Mouse (Mus musculus) natural killer cell, adult 2 months (primary cell): ENCODE measurements around the gene Atp1a1.

ENCODE experiments used
- DNase-seq, 2 experiments: peaks; one replicate each; pipeline ENCODE4 v3.0.0; 2022; ENCODE audit warnings: low spot score in 2 of 2

The Atp1a1 gene

DNA sequence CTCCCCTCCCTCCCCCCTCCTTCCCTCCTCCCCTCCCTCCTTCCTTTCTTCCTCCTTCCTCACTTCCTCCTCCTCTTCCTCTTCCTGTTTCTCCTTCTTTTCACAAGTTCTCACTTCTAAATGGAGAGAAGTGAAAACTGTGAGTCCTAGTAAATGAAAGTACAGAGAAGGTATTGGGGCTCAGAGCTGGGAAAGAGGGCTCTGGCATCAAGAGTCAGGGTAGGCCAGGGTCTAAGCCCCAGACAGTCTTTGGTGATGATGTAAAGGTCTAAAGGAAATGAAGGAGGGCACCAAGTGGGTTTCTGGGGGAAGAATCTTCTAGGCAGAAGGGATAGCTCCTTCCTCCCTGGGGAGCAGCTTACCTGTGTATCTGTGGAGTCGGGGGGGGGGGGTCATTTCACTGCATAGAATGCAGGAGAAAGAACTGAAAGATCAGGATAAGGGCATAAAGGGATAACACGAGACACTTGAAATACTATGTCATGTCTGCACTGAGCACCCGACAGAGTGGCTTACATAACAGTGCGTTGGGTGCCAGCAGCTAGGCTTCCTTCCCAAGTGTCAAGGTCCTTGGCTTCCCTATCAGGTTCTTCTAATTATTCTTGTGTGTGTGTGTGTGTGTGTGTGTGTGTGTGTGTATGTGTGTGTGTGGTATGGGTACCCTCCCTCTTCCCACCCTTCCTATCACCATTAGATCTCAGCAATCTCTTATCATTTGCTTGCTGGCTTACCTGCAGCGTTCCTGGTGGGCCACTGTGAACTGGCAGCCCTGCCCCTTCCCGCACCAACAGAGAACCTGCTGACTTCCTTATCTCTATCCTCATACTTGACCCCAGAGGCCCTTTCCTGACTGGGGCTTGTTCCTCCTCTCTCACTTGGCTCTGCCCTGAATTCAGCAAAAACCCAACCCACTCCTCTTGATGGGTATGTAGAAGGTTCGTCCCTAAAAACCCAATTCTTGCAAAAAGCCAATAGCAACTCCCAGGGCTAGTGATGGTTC is 51.6 kb downstream of the Atp1a1 start:
- DNase-seq = no peak

DNA sequence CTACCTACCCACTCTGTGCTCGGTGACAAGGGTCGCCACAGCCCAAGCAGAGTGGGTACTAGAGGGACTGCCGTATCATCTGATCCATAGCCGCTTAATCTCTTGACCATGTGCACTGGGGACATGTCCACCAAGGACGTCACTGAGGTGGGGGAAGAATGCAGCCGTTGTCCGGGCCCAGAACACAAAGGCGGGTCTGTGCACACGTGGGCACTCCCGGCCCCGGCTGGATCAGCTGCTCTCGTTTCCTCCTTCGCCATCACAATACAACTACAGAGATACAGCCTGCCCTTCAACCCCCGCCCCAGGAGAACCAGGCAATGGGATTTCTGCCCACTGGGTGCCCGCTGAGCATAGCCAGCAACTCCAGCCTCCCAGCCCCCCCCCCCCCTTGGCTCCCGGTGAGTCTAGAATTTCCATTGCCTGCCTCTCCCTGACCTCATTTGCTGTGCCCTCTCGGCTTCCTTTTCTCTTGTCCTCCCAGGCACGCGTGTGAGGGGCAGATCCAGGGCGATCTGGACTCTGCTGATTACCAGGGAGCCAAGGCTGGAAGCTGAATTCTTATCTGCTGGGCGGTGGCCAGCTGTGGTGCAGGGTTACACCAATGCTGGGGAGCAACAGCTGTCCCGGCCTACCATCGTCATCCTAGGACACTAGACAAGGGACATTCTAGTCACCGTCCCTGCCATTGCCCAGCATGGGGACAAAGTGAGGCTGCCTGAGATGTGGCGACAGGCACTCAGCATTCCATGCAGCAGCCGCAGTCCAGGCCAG is 52.8 kb downstream of the Atp1a1 start:
- no peak for DNase-seq

DNA sequence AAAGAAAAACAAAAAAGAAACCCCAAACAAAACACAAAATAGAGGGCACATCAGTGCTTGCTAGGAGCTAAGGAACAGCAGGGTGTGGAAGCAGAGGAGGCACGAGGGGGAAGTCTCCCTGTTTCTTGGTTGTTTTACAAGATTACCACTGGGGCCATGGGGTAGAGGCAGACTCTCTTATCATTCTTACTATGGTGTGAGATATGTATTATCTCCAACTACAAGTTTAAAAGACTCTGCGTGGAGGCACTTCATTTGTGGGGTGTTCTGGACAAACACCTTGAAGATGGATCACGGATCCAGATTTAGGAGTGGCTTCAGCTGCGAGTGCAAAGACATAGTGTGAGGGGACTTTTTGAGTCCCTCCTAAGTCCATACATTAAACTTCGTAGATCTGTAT is 54.7 kb downstream of the Atp1a1 start:
- DNase-seq = no peak

DNA sequence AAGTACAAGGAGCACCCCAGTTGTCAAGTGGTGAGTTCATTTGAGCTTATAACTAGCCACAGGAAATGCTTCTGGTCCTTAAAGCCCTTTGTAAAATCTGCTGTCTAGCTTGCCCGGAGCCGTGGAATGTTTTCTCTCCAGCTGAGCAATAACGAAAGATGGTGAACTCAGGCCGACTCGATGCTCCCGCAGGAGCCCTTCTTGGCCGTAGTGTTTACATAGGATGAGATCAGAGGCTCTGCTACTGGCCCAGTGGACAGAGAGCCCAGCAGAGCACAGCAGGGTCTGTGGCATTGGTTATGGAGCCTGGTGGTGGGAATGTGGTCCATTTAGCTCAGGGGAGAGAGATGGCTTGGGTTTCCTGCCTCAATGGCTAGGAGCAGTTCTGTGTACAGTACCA is 60.4 kb downstream of the Atp1a1 start:
- no peak for DNase-seq

DNA sequence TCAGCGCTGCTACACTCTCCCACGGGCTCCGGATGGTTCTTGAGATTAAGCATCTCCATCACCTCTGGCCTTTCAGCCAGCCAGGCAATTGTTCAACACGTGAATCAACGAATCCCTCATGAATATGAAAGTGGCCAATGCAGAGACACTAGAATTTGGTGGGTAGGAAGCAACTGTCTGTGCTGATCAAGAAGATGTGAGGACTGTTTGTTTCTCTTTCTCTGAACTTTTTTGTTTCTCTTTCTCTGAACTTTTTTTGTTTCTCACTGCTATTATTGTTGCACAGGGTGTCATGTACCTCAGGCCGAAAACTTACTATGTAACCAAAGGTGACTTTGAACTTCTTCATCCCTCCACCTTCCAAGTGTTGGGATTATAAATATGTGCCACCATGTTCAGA is 62.9 kb downstream of the Atp1a1 start:
- DNase-seq = no peak

DNA sequence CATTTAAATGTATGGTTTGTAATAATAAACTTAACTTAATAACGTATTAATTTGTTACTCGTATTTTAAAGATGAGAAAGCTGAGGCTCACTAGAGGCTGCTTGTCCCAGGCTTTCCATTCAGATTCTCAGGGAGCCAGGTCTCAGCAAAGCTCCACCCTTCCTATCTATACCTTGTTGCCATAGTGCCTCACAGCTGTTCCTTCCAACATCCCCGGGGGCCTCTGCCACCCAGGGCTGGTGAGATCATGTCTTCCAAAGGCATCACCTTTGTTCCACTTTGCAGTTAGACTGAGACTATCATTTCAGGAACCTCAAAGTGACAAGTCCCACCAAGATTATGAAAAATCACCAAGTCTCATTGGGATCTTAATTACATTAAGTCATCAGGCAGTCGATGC is 63.9 kb downstream of the Atp1a1 start:
- no peak for DNase-seq

DNA sequence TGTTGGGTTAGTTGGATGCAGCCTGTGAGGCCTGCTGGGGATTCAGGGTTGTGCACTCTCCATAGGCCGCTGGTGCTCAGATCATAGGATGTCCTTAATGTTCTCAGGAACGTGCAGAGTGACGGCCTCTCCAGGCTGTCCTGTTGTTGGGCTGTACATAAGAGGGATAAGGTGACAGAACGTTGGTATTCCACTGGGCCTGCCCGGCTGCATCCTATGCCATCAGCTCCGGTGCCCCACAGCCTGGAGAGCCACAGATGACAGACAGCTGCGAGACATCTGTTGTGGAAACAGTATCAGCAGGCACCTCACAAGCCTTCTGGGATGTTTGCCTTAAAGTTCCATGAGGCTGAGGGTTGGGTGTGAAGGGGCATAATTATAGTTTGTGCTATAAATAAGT is 68.2 kb downstream of the Atp1a1 start:
- DNase-seq = no peak

DNA sequence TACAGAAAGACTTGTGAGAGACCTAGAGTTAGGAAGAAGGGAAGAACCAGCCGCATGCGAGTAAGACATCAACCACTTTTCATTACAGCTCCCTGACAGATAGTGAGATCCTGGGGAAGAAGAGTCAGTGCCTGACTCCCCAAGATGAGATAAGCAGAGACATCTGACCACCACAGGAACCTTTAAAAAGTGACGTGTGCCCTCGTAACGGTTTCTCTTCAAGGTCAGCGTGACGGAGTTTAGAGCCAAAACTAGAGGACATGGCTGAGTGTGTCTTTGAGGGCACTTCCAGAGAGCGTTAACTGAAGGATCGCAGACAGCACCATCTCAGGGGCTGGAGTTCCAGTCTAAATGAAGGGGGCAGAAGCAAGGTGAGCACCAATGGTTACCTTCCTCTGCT is 70.2 kb downstream of the Atp1a1 start:
- DNase-seq = no peak

DNA sequence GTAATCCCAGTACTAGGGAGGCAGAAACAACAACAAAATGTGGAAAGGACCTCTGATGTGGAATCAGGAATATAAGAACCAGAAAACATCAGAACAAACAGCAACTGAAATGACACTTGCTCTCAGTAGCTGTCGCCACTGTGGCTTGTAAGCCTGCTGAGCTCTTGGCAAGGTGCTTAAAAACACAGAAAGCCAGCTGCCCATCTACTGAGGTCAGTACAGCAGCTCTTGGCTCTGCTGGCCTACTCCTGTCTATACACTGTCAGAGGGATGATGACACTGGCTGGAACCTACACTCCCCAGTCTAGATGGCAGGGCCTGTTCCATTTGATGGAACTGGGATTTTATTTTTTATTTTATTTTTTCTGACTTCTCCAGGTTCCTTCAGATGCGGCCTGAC is 71.1 kb downstream of the Atp1a1 start:
- DNase-seq = no peak

DNA sequence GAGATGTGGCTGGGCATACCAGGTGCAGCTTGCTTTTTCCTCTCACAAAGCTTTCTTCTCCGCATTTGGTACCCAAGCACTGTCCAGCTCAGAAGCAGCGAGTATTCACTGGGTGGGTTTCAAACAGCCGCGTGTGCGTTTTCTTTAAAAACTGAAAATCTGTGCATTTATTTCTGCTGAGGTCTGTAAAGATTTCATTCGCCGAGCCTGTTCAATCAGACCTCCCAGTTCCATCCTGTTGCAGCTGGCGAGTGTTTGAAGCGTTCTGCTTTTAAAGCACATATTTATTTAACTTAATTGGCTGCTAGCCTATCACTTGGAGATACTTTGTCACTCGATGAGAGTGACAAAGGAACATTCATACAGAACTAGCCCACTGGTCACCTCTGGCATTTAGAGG is 73.6 kb downstream of the Atp1a1 start:
- no peak for DNase-seq

DNA sequence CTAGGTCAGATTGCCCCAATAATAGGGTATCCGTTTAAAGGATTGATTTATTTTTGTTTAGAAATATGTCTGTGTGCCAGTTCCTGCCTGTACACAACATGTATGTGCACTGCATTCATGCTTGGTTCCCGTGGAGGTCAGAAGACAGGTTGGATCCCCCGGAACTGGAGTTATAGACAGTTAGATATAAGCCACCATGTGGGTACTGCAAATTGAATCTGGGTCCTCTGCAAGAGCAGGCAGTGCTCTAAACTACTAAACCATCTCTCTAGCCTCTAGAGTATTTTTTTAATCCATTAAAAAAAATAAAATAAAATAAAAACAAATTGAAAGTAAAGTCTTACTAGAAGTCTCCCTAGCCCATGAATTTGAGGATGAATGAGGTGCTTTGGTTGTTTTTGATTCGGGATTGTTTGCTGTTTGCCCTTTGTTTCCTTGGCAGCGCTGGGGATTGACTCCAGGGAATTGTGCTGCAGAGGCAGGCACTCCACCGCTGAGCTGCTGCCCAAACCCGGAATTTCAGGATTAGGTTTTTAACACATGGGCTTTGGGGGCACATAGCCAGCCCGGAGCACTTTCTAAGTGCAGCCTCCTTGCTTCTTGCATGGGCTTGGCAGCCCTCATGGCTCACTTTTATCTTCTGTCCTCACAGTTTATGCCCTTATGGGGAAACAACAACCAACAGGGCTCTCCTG is 75.4 kb downstream of the Atp1a1 start:
- no peak for DNase-seq

DNA sequence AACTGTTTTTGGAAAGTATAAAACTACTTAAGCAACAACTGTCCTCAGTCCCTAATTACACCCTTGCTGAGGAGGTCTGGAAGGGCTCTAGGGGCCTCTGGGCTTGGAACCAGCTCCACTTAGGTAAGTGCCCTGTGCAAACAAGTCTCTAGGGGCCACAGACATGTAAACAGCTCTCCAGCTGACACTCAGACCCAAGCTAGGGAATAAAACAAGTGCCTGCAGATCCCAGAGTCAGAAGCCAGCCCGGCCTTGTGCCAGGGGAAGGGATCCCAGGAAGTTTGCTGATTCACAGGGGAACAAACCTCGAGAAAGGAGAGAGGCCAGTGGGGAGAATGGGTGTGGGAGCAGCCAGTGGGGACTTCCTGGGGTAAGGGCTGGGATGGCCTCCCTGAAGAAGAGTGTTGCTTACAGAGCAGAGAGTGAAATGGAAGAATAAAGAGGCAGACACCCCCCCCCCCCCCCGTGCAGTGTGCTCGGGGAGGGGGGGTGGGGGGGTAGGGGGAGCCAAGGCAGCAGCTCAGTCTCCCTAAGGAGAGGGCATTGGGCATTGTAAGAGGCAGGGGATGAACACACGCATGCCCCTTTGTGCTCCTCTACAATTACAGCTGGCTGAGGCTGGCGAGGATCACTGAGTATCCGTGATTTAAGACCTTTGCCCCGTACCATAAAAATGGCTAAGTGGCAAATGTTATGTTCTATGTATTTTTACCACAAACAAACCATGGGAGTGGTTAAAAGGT is 76.2 kb downstream of the Atp1a1 start:
- no peak for DNase-seq

DNA sequence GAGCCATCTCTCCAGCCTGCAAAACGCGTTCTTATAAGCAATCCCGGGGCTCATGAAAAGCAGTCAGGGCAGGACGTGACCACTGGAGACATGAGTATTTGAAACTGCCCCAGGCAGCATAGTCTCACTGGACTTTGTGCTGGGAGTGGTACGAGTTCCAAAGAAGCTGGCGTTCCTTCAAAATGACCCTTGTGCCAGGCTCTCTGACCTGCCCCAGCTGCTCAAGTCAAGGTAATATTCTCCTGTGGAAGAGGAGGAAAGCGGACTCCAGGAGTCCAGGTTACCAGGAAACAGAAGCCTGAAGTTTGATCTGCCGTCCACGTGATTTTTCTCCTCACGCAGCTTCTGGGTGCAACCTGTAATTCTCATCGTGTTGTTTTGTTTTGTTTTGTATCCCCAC is 77.9 kb downstream of the Atp1a1 start:
- no peak for DNase-seq
